Mouse (Mus musculus) embryonic facial prominence, embryonic 11.5 days (tissue): Measurements from ENCODE around the gene Mgmt. TPM values are rescaled to one million over a fixed set of nuclear protein-coding genes. Genes with fewer than 3 reads are reported as not detected.

ENCODE experiments used
- ATAC-seq: fragments of 200-750 bp; cut with Nextera tagmentation; replicated peaks from 2 replicates; pipeline ENCODE4 v1.8.0; 2017; ENCODE audit warnings: low read depth; ENCODE audit not compliant: insufficient number of reproducible peaks, low FRiP score, low TSS enrichment
- DNase-seq: peaks from one replicate; pipeline ENCODE4 v3.0.0-alpha.2; 2015; ENCODE audit warnings: low spot score
- H3K27ac ChIP-seq: fragments of 300-500 bp; sonication (generic); replicated peaks from 2 replicates; pipeline ENCODE4 v1.5.1; 2014; ENCODE audit warnings: mild to moderate bottlenecking, low read depth, low read length, control low read depth
- H3K27me3 ChIP-seq: fragments of 300-500 bp; sonication (generic); 2 replicates; pipeline ENCODE4 v1.6.1; 2014; ENCODE audit warnings: mild to moderate bottlenecking, low read length, moderate library complexity, mixed read lengths; ENCODE audit not compliant: control insufficient read depth, insufficient read depth
- H3K36me3 ChIP-seq: fragments of 300-500 bp; sonication (generic); replicated peaks from 2 replicates; pipeline ENCODE4 v1.6.1; 2014; ENCODE audit warnings: low read depth, mild to moderate bottlenecking, low read length, moderate library complexity, mixed read lengths; ENCODE audit not compliant: control insufficient read depth, insufficient read depth
- H3K4me1 ChIP-seq: fragments of 300-500 bp; sonication (generic); 2 replicates; pipeline ENCODE4 v1.6.1; 2014; ENCODE audit warnings: low read length, mixed read lengths; ENCODE audit not compliant: control insufficient read depth, insufficient read depth
- H3K4me2 ChIP-seq: fragments of 300-500 bp; sonication (generic); 2 replicates; pipeline ENCODE4 v1.6.1; 2014; ENCODE audit warnings: low read depth, mild to moderate bottlenecking, control low read depth, low read length, moderate library complexity
- H3K4me3 ChIP-seq: fragments of 300-500 bp; sonication (generic); 2 replicates; pipeline ENCODE4 v1.5.1; 2014; ENCODE audit warnings: low read depth, low read length, control low read depth
- H3K9ac ChIP-seq: fragments of 300-500 bp; sonication (generic); replicated peaks from 2 replicates; pipeline ENCODE4 v1.6.1; 2014; ENCODE audit warnings: mild to moderate bottlenecking, control low read depth, low read length
- H3K9me3 ChIP-seq: fragments of 300-500 bp; sonication (generic); replicated peaks from 2 replicates; pipeline ENCODE4 v1.6.1; 2016; ENCODE audit warnings: mild to moderate bottlenecking, low read length, inconsistent platforms, mixed read lengths; ENCODE audit not compliant: control insufficient read depth
- WGBS: fragments of 180-500 bp; shearing (Covaris S2); extraction: QIAGEN DNeasy Blood & Tissue Kit; methylation state at CpG from one replicate; pipeline ENCODE4 v1.1.7; 2014; 5-methylcytosine and 5-hydroxymethylcytosine counted together
- polyA plus RNA-seq: library from polyadenylated mRNA; unstranded; fragments of >200 nt; fragmentation: Nextera tagmentation; extraction: Ambion mirVana; gene quantifications from 2 replicates; pipeline ENCODE4 v1.2.1, GENCODE M21; 2014

Gene Mgmt
- polyA plus RNA-seq, 1 experiment from 2014 or later = 5.0 TPM

DNA sequence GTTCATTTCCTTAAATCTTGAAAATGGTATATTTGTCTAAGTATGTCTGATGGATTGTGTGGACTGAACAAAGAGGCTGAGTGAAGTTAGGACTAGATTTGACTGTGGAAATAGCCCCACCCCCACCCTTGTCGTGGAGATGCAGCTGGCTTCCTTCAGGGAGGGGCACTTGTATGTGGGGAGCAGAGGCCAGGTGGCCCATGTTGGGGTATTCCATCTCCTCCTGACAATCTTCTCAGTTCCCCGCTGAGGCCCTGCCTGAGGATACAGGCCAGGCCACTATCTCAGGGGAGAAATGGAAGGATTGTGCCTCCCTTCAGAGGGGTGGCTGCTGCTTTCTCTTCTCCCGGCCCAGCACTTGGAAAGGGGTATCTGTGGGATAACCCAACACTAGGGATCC lies 58.8 kb downstream of the Mgmt start:
- H3K27ac ChIP-seq = no peak overlapping the region
- H3K36me3 ChIP-seq = no peaks in the 10 kb centered on the region
- no peak overlapping the region for H3K9ac ChIP-seq
- ATAC-seq = no peak
- 41% methylated on average over 3 of the region's 3 CpGs for WGBS
- no peak overlapping the region for H3K4me2 ChIP-seq
- H3K9me3 ChIP-seq = no peaks in the 10 kb centered on the region
- no peak overlapping the region for H3K4me3 ChIP-seq
- H3K27me3 ChIP-seq = no peaks in the 10 kb centered on the region
- no peak for DNase-seq
- H3K4me1 ChIP-seq = no peaks in the 10 kb centered on the region; the same call in 1 of the 2 replicates

DNA sequence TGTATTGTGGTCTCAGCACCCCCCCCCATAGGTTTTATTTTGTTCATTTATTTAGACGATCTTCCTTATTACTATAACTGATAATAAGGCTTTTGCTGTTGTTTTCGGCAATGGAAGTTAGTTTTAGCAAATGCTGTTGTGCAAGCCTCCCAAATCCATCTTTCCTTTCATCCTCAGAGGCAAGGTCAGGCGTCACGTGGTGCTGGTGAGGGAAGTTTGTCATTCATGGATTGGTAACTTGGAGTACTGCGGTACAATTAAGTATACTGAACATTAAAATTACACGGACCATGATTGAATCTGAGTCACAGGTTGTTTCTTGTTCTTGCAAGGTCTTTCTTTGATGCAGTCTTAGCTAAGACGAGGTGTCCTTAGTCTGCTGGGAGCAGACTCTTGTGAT lies 77.9 kb downstream of the Mgmt start:
- H3K27me3 ChIP-seq = no peaks in the 10 kb centered on the region
- DNase-seq = no peak
- 94% methylated on average over 7 of the region's 7 CpGs for WGBS
- H3K27ac ChIP-seq = no peak overlapping the region
- H3K4me1 ChIP-seq = no peaks in the 10 kb centered on the region
- H3K9me3 ChIP-seq = no peaks in the 10 kb centered on the region
- H3K36me3 ChIP-seq = no peaks in the 10 kb centered on the region
- no peak overlapping the region for H3K9ac ChIP-seq
- H3K4me3 ChIP-seq = no peak overlapping the region
- no peak overlapping the region for H3K4me2 ChIP-seq
- no peak for ATAC-seq

DNA sequence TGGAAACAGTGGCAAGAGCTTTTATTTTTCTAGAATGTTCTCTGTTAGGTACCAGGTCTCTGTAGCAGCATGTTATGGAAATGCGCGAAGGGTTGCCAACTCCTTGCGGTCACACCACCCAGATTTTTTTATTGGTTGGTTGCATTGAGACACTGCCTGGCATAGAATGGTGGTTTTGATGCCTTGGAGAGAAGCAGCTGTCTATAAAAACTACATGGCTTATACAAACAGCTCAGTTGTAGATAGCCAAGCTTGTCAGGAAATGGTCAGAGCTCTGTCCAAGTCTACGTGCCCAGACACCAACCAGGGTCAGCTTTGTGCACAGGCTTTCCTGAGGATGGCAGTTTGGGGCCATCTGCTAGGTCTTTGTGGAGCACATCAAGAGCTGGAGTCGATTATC lies 80.6 kb downstream of the Mgmt start:
- no peak for DNase-seq
- Histone ChIP-seq H3K27ac (no peak overlapping the region), H3K9me3 (no peaks in the 10 kb centered on the region), H3K4me3 (no peak overlapping the region), H3K36me3 (no peaks in the 10 kb centered on the region), H3K4me2 (no peak overlapping the region), H3K27me3 (no peaks in the 10 kb centered on the region), H3K9ac (no peak overlapping the region), H3K4me1 (no peaks in the 10 kb centered on the region)
- ATAC-seq = no peak
- 91% methylated on average over 5 of the region's 5 CpGs for WGBS

DNA sequence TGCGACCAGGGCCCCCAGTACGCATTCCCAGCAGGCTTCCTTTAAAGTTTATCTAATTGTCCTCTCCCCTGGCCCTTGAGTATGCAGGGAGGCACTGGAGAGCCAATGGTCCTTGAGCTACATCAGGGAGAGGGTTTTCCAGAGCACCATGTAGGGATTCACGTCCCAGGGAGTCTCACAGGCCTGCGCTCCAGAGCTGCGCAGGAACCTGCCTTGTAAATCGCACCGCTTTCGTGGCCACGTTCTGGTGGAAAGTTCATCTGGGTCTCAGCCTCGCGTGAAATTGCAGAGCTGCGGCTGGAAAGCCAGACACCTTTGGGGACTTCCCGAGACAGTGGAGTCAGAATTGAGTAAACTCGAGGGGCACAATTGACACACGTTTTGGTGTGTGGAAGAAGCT lies 103.0 kb downstream of the Mgmt start:
- ATAC-seq (no peak), DNase-seq (no peak)
- 87% methylated on average over 15 of the region's 15 CpGs for WGBS
- Histone ChIP-seq H3K4me3 (no peak overlapping the region), H3K4me1 (no peaks in the 10 kb centered on the region), H3K36me3 (no peaks in the 10 kb centered on the region), H3K27me3 (no peaks in the 10 kb centered on the region), H3K27ac (no peak overlapping the region), H3K9me3 (no peaks in the 10 kb centered on the region), H3K4me2 (no peak overlapping the region), H3K9ac (no peak overlapping the region)

DNA sequence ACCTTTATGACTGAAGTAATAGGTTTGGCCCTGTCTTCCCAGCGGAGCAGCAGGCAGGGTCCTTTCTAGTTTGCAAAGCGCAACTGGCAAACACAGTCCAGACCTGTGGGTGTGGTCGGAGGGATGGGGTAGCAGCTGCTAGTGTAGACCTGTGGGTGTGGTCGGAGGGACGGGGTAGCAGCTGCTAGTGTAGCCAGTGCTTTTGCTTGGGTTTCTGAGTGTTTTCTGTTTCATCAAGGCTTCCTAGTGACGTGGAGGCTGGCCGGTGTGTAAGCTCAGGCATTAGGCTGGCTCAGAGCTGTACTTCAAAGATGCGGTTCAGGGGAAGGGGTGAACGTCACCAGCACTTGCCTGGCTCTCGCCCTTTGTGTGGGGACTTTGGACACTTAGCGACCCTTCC lies 106.3 kb downstream of the Mgmt start:
- no peak; the same call in 1 of the 2 replicates for ATAC-seq
- 58% methylated on average over 11 of the region's 11 CpGs for WGBS
- no peak overlapping the region for H3K9ac ChIP-seq
- H3K4me1 ChIP-seq = no peaks in the 10 kb centered on the region
- no peak overlapping the region for H3K4me3 ChIP-seq
- no peaks in the 10 kb centered on the region for H3K27me3 ChIP-seq
- H3K36me3 ChIP-seq = no peaks in the 10 kb centered on the region
- no peak overlapping the region for H3K27ac ChIP-seq
- H3K9me3 ChIP-seq = no peaks in the 10 kb centered on the region
- DNase-seq = no peak
- H3K4me2 ChIP-seq = no peak overlapping the region

DNA sequence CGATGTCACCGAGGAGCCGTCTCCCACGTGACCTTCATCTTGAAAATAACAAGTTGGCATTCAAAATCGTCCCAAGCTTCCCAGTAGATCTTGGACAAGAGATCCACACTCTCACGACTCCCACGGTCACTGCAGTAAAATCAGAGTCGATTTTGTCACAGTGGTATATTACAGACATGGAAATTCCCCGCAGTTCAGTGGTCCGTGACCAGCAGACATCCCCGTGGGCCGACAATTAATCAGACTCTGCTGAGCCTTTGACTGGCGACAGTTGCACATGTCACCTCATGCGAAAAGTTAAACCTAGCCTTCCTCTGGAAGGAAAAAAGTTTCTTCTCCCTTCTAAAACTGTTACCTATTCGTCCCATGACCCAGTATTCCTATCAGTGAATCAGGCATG lies 106.8 kb downstream of the Mgmt start:
- Histone ChIP-seq H3K4me1 (no peaks in the 10 kb centered on the region), H3K9me3 (no peaks in the 10 kb centered on the region), H3K4me2 (no peak overlapping the region), H3K36me3 (no peaks in the 10 kb centered on the region), H3K27ac (no peak overlapping the region), H3K27me3 (no peaks in the 10 kb centered on the region), H3K4me3 (no peak overlapping the region), H3K9ac (no peak overlapping the region)
- ATAC-seq = no peak
- no peak for DNase-seq
- WGBS = 76% methylated on average over 15 of the region's 15 CpGs

DNA sequence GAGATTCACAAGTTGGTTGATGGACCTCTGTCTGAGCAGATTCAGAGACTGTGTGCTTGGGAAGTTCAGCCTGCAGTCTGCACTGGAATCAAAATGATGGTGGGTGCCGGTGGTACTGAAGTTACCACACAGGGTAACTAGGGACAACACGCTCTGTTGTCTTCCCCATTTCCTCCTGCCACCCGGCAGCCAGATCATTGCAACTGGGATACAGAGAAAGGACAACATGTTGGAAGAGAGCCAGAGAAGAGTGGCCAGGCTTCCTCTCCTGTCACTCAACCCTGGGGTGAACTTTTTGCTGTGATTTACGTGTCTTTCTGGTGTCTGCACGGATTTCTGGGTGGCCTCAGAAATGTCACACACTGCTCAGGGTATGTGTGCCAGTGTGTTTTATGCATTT lies 107.4 kb downstream of the Mgmt start:
- Histone ChIP-seq H3K36me3 (no peaks in the 10 kb centered on the region), H3K27ac (no peak overlapping the region), H3K9ac (no peak overlapping the region), H3K4me3 (no peak overlapping the region), H3K4me1 (no peaks in the 10 kb centered on the region), H3K9me3 (no peaks in the 10 kb centered on the region), H3K27me3 (no peaks in the 10 kb centered on the region), H3K4me2 (no peak overlapping the region)
- ATAC-seq = no peak
- 67% methylated on average over 5 of the region's 5 CpGs for WGBS
- no peak for DNase-seq

DNA sequence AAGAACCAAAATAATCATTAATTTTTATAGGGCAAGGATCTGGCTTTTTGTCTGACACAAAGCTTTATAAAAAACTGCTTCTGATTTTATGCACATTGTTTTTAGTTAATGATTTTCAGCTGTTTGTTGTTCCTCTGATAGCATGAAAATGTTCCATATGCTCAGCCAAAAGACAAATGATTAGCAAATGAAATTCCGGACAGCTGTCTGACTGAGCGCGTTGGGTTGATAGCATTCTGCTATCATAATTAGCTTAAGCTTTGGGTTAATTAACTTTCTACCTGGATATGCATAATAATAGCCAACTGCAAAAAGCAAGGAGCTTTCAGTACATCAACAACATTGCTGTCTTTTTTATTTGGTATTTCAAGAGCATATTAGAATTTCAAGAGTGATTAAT lies 108.0 kb downstream of the Mgmt start:
- 81% methylated on average over 3 of the region's 3 CpGs for WGBS
- no peaks in the 10 kb centered on the region for H3K36me3 ChIP-seq
- no peak overlapping the region for H3K27ac ChIP-seq
- H3K9ac ChIP-seq = no peak overlapping the region
- no peaks in the 10 kb centered on the region for H3K27me3 ChIP-seq
- DNase-seq (no peak), ATAC-seq (no peak)
- no peaks in the 10 kb centered on the region for H3K9me3 ChIP-seq
- H3K4me1 ChIP-seq = no peaks in the 10 kb centered on the region
- H3K4me3 ChIP-seq = no peak overlapping the region
- no peak overlapping the region for H3K4me2 ChIP-seq
